Mouse (Mus musculus) thymus, postnatal 4 days (tissue): ENCODE measurements around the gene Lcn6.
A peak's percentile ranks its signal among the peaks of the same experiment; 100 is the strongest.
"Not testable (repeated sequence)": the region's sequence is repeated elsewhere in the genome, so short reads cannot be mapped to it uniquely, and the experiment has no call there.

ENCODE experiments used
- DNase-seq: peaks from one replicate; pipeline ENCODE4 v3.0.0; 2021

Gene Lcn6

DNA sequence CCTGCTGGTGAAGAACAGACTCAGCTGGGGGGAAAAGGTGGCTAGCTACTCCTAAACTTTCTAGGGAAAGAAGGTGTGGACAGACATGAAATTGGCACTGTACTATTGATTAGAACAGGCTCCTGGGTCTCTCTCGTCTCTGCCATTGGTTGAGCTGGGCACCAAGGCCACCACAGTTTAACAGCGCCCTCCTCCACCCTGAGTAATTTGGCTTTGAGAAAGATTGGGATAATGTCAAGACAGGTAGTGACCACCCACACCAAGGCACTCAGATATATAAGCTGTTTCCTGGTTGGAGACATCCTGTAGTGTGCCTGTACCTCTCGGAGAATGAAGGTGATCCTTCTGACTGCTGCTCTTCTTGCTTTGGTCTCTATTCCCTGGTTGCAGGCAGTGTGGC, at the start of gene Lcn6:
TSS of gene Lcn6 (plus strand) at position 301 of the 400 bp plus-strand sequence.
- no peak for DNase-seq

DNA sequence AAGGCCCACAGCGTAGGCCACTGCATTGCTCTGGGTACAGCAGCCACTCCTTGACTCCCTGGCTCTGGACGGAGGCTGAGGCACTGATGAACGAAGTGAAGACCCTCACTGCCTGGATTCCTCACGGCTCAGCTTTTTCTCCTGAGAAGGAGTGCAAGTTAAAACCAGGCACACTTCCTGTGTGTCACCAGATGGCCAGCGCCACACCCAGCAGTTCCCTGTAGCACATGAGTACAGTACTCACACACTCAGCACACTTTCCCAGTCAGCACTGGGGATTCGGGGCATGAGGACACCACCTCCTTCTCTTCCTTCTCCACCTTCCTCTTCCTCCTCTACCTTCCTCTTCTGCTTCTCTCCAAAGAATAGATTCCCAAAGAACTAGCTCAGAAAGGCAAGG, 48.8 kb upstream of the Lcn6 start, which contains the start of gene Fcna:
TSS of gene Fcna (minus strand) at position 220 of the 400 bp plus-strand sequence.
- DNase-seq = no peak

- no peak for DNase-seq
Observed at GRCm38 (mm10) chr2:25628738-25629137, 47.8 kb upstream of the Lcn6 start.

GRCm38 (mm10) chr2:25633616-25634015, 43.0 kb upstream of the Lcn6 start:
- no peak for DNase-seq

DNA sequence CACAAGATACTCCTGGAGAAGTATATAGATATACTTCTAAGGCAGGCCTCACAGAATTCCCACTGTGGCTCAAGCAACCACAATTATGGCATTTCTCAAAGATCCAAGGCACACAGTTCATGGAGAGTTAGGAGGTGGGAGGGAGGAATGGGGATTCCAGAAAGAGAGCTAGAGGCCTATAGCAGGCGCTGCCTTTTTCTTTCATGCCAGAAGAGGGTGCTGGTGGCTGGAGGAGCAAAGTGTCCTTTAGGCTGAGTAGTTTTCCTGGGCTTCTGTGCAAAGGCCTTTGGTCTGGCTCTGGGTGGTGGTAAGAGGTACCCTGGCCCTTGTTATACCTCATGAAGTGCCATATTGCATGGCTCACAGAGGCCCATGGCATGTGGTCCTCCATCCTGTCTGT, 42.5 kb upstream of the Lcn6 start:
- DNase-seq = no peak

- DNase-seq = peak; percentile 85
Observed at GRCm38 (mm10) chr2:25639890-25640289, 36.7 kb upstream of the Lcn6 start.

DNA sequence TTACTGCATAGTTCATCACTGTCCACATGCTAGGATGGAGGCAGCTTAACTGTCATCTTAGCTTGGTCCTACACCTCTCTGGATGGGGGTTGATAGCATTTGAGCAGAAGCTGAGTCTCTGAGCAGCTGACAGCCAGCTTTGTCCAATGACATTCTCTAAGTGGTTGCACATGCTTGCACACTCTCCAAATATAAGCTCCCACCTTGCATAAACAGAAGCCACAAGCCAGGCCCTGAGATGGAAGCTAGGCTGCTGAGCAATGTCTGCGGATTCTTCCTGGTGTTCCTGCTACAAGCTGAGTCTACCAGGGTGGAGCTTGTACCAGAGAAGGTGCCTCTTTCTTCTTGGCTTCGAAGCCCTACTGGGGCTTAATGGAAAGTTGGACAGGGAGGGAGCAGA, 23.7 kb upstream of the Lcn6 start, which contains the start of gene Lcn8:
TSS of gene Lcn8 (plus strand) at position 219 of the 400 bp plus-strand sequence.
- no peak for DNase-seq

- DNase-seq = no peak
Observed at GRCm38 (mm10) chr2:25654502-25654901, 22.1 kb upstream of the Lcn6 start.

- DNase-seq = no peak
Observed at GRCm38 (mm10) chr2:25656691-25657090, 19.9 kb upstream of the Lcn6 start.

- no peak for DNase-seq
Observed at GRCm38 (mm10) chr2:25657246-25657645, 19.3 kb upstream of the Lcn6 start.

DNA sequence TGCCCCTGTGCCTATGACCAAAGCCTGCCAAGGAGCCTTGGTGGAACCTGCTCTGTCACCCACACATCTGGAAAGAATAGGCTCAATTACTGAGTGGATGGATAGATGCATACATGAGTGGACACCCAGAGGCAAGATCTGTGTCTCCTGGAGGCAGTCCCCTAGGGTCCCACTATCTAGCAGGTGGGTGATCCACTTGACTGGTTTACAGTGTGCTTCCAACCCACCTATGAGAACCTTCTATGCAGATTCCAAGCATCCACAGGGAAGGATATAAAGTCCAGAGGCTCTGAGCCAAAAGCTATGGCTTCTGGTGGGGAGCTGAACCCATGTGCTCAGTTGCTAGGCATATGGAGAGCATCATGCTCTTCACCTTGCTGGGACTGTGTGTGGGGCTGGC, 18.9 kb upstream of the Lcn6 start, which contains the start of gene Lcn5:
TSS of gene Lcn5 (plus strand) at position 301 of the 400 bp plus-strand sequence.
- DNase-seq = no peak

DNA sequence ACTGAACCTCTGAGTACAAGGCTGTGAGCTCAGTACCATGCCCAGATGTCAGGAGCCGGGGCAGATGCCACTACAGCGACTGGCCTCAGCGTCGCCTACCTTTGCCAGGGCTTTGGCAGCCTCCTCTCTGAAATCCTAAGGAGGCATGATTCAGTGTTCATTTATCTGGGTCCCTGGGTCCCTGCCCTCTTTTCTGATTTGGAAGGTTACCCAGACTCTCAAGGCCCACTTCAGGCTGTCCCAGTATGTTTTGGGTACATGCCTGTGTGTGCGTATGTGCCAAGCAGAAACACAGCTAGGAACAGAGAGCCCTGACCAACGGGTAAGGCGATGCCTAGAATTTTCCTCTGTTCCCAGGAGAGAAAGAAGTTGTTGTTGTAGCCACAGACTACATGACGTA, 16.3 kb upstream of the Lcn6 start:
- no peak for DNase-seq

DNA sequence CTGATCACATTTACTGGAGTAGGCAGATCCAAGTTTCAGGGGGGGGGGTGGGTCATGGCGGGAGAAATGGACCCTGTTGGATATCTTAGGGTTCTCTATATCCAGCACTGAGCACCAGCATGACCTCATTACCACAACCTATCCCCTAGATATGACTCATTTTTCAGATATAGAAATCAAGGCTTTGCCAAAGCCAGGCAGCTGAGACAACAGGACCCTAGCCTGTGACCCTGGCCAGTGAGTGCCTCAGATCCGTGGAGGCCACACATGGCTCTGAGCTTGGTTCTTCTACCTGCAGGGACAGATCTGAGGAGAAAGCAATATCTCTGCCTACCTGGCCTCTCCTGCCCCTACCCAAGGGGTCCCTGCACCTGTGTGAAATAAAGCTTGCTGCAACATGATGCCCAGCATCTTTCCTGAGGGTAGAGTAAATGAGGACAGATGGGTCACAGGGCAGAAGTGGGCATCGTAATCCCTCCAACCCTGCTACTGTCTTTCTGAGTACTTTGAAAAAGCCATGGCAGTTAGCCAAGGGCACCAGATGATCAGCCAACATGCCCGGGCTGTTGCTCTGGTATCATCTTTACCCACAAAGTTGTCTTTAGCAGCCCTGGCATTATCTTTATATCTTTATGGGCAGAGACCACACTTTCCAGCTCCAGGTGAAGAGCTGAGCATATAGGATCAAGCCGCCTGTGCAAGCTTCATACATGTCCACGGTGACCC, 15.2 kb upstream of the Lcn6 start:
- DNase-seq = no peak

DNA sequence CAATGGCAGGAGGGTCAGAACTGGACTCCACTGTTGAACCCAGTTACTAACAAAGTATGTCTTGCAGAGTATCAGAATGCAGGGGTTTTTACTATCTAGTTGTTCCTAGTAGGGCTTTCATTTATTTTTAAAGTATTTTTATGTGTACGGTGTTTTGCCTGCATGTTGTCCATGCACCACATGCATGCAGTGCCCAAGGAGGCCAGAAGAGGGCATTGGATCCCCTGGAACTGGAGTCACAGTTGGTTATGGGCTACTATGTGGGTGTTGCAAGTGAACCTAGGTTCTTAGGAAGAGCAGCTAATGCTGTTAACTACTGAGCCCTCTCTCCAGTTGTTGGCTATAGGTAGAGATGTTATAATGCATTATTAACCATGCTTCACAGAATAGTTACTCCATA, 13.1 kb upstream of the Lcn6 start:
- DNase-seq = peak; percentile 89

DNA sequence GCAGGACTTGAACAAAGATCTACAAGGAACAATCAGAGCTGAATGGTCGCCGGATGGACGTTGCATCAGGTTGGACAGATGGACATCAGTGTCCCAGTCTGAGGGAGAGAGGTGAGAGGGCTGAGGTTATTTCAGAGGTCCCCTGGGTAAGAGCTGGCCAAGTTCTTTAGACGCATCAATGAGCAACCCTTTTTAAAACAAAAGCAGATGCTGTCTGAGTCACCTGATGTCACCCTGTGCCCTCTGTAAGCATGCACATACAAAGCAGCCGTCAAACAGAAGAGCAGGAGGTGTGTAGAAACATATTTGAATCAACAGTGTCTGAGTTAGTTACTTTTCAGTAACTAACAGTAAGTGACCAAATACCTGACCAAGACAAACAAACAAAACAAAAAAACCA, 12.5 kb upstream of the Lcn6 start:
- DNase-seq = no peak

- no peak for DNase-seq
Observed at GRCm38 (mm10) chr2:25666516-25666915, 10.1 kb upstream of the Lcn6 start.

GRCm38 (mm10) chr2:25679559-25679958, 3.0 kb downstream of the Lcn6 start:
- peak; percentile 47 for DNase-seq

DNA sequence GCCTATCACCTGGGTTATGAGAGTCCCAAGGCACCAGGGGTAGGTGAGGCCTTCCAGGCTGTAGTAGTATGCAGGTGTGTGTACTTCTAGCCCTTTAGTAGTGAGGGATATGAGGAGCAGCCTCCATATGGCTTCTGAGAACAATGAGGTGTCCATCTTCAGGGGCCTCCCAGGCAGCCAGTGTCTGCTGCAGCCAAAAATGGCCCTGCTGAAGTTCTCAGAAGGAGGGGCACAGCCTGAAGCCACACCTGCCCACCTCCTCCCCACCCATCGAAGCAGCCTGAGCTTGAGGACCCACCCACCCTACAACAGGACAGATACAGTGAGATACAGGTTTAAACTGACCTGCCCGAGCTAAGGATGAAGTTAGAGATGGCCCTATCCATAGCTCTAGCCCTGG, 5.8 kb downstream of the Lcn6 start, which contains the start of gene Lcn10:
TSS of gene Lcn10 (plus strand) at position 301 of the 400 bp plus-strand sequence.
- DNase-seq = no peak

DNA sequence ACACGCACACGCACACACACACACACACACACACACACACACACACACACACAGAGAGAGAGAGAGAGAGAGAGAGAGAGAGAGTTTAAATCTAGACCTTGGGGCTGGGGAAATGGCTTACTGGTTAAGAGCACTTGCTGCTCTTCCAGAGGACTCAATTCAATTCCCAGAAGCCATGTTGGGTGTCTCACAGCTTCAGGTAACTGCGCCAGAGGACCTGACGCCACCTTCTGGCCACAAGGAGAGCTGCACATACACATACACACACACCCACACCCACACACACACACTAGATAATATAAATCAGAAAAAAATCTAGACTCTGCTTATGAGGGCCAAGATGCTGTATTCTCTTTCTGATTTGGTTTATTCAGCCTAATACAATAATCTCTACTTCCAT, 10.4 kb downstream of the Lcn6 start:
- no peak for DNase-seq

GRCm38 (mm10) chr2:25694605-25695004, 18.0 kb downstream of the Lcn6 start:
- DNase-seq = peak; percentile 82

- no peak for DNase-seq
Observed at GRCm38 (mm10) chr2:25696951-25697350, 20.4 kb downstream of the Lcn6 start.

DNA sequence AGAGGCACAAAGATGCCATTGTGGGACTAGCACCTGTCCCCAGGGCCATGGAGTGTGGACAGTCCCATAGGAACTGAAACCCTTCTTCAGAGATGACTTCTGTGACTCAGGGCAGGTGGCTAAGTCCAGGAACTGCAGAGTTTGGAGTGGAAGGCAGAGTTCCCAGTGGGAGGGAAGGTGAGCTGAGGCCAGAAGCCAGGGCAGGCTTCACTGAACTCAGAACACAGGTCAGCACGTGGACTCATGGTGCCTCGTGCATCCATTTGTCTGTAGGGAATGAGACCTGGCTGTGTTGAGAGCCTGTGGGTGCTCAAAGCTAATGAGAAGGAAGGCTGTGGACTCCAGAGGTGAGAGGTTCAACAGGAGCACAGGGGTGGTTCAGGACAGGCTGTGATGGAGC, 22.1 kb downstream of the Lcn6 start:
- DNase-seq = no peak

DNA sequence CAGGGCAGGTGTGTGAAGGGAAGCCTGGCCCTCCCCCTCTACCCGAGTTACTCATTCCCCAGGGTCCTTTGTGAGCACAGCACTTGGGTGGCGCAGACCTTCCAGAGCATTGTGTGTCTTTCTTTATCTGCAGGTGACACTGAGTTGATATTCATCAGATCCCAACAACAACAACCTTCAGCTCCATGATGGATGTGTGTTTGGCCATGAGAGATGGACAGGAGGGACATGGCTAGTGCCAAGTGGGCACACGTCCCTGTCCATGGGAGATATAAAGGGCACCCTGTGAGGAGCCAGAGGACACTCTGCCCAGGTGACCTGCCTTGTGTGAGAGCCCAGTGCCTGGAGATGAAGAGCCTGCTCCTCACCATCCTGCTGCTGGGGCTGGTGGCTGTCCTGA, 23.2 kb downstream of the Lcn6 start, which contains the start of gene Obp2a:
TSS of gene Obp2a (plus strand) at position 301 of the 400 bp plus-strand sequence.
- DNase-seq = not testable (repeated sequence)

DNA sequence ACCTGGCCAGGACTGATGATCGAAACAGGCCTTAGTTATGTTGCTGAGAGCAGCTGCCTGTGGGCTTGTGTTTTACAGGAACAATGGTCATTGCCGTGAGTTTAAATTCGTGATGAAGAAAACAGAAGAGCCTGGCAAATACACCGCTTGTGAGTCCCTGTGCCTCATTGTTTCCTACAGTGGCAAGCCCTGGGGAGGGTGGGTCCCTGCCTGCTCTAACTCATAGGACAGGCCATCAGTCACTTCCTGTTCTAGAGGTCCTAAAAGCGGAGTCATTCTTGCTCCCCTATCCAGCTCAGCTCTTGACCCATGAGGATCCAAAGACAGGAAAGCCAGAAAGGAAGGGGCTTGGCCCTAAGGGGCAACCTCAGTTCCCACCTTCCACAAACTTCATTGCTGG, 24.4 kb downstream of the Lcn6 start:
- no peak for DNase-seq

- no peak for DNase-seq
Observed at GRCm38 (mm10) chr2:25703706-25704105, 27.1 kb downstream of the Lcn6 start.
